Mouse (Mus musculus): Measurements from ENCODE around the gene Pla1a. TPM values are rescaled to one million over a fixed set of nuclear protein-coding genes. Genes with fewer than 3 reads are reported as not detected.
"Not testable (repeated sequence)": the region's sequence is repeated elsewhere in the genome, so short reads cannot be mapped to it uniquely, and the experiment has no call there.

Pla1a gene
- polyA plus RNA-seq, 1 experiment from 2014 or later, result 0.27 TPM

DNA sequence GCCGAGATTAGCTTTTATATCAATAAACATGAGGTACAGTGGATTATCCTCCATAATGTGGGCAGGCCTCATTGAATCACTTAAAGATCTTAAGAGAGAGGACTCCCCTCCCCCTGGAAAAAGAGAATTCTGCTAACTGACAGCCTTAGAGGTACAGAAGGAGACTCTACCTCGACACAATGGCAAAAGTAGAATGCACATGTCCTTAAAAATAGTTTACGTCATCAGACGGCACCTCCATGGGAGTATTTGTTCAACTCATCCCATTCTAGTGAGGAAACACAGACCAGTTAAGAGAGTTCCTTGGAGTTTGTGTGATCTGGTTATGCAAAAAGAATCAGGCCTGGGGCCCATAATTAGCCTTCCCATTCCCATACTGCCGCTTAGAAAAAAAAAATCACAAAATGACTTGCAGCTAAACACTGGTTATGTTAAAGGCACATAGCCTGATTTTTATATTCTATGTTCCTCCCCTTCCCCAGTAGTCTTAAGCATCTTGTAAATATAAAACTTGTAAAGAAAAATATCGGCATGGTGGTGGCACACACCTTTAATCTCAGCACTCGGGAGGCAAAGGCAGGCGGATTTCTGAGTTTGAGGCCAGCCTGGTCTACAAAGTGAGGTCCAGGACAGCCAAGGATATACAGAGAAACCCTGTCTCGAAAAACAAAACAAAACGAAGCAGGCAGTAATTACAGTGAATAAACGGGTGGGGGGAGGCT, 21.7 kb upstream of the Pla1a start:
- no peak overlapping the region for H3K27ac ChIP-seq
- no peak for DNase-seq (ENCODE audit: low spot score)
- peaks cover 32% of the 10 kb centered on the region for H3K4me1 ChIP-seq (replicated peaks)
- H3K9me3 ChIP-seq, result no peaks in the 10 kb centered on the region
- H3K27me3 ChIP-seq (ENCODE audit: insufficient read depth, poor library complexity, severe bottlenecking), result no peaks in the 10 kb centered on the region
- H3K4me3 ChIP-seq, result no peak overlapping the region
- 85% methylated on average over 11 of the region's 11 CpGs for WGBS
- peaks cover 10% of the 10 kb centered on the region for H3K36me3 ChIP-seq

GRCm38 (mm10) chr16:38453952-38454351, 21.0 kb upstream of the Pla1a start:
- DNase-seq (ENCODE audit: low spot score), result no peak
- WGBS, result 91% methylated on average over 4 of the region's 4 CpGs

GRCm38 (mm10) chr16:38453203-38453553, 20.2 kb upstream of the Pla1a start:
- Histone ChIP-seq H3K27me3 (ENCODE audit: insufficient read depth, poor library complexity, severe bottlenecking) (no peaks in the 10 kb centered on the region), H3K4me3 (peak overlapping the region; percentile 79), H3K36me3 (peaks cover 25% of the 10 kb centered on the region), H3K4me1 (replicated peaks) (peaks cover 32% of the 10 kb centered on the region), H3K27ac (peak overlapping the region; percentile 98), H3K9me3 (no peaks in the 10 kb centered on the region)
- DNase-seq (ENCODE audit: low spot score), result no peak
- WGBS, result 39% methylated on average over 3 of the region's 3 CpGs

More at GRCm38 (mm10) chr16:38453952-38454351, 21.0 kb upstream of the Pla1a start:
- no peaks in the 10 kb centered on the region for H3K27me3 ChIP-seq (ENCODE audit: insufficient read depth, poor library complexity, severe bottlenecking)
- H3K9me3 ChIP-seq, result no peaks in the 10 kb centered on the region
- no peak overlapping the region for H3K4me3 ChIP-seq
- peaks cover 32% of the 10 kb centered on the region for H3K4me1 ChIP-seq (replicated peaks)
- no peak overlapping the region for H3K27ac ChIP-seq
- H3K36me3 ChIP-seq, result peaks cover 17% of the 10 kb centered on the region

GRCm38 (mm10) chr16:38452442-38453202, 19.7 kb upstream of the Pla1a start, which contains the start of gene Adprh:
Gene Adprh, minus strand, starts transcription at chr16:38452703.
- 1% methylated on average over 61 of the region's 61 CpGs for WGBS
- H3K27me3 ChIP-seq (ENCODE audit: insufficient read depth, poor library complexity, severe bottlenecking), result no peaks in the 10 kb centered on the region
- peak within 1 kb of the TSS; percentile 98 for H3K27ac ChIP-seq
- peaks cover 32% of the 10 kb centered on the region for H3K4me1 ChIP-seq (replicated peaks)
- H3K4me3 ChIP-seq, result peak within 1 kb of the TSS; percentile 79
- peak; percentile 90 for DNase-seq (ENCODE audit: low spot score)
- peaks cover 30% of the 10 kb centered on the region for H3K36me3 ChIP-seq
- H3K9me3 ChIP-seq, result no peaks in the 10 kb centered on the region

DNA sequence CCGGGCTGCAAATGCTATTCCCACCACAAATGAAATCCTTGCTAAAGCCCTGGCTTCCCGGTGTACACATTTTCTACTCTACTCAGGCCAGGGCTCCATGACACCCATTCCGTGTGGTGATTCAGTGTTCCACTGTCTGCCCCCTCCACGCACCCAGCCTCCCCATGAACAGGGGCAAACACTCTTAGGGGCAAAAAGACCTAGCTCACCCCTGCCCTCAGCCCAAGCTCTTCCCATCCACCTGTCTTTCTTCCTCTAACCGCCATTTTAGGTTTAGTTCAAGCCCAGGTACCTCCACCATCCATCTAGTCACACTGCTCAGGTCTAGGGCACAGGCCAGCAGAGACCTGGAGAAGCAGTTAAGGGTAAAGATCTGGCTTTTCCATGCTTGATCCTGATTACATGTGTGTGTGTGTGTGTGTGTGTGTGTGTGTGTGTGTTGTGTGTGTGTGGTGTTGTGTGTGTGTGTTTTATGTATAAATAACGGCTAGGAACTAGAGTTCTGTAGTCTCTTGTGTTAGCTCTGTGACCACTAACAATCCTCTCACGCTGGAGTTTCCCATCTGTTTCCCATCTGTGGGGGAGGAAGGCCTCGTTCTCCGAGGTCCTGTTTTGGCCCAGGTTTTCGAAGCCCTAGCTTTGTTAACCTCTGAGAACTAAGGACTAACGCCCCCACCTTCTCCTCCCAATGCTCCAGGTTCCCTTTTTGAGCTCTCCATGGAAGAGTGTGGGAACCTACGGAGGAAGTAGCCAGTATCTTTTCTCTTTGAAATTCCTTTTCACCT, 18.7 kb upstream of the Pla1a start:
- DNase-seq (ENCODE audit: low spot score), result peak; percentile 29
- H3K9me3 ChIP-seq, result no peaks in the 10 kb centered on the region
- peaks cover 41% of the 10 kb centered on the region for H3K36me3 ChIP-seq
- WGBS, result 48% methylated on average over 12 of the region's 12 CpGs
- no peaks in the 10 kb centered on the region for H3K27me3 ChIP-seq (ENCODE audit: insufficient read depth, poor library complexity, severe bottlenecking)
- peak overlapping the region; percentile 98 for H3K27ac ChIP-seq
- peaks cover 26% of the 10 kb centered on the region for H3K4me1 ChIP-seq (replicated peaks)
- H3K4me3 ChIP-seq, result peak overlapping the region; percentile 79

DNA sequence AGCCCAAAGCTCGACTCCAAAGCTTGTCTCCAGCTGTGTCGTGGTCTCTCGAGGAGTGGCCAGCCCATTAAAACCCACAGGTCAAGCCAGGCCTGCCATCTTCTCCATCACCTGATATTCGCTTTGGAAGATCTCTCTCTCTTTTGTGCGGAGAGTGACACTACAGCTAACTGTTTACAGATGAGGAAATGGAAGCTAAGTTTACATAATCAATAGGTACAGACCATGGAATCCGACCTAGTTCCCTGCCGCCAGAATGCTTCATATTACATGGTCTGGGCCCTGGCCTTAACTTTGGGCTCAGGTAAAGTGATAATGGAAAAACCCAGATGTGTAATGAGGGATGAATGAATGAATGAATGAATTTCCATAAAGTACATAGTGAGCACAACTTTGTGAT, 17.8 kb upstream of the Pla1a start:
- 0 out of 2 replicates have a peak, but pooled peaks cover 1% of the 10 kb centered on the region for H3K9me3 ChIP-seq
- H3K4me3 ChIP-seq, result no peak overlapping the region
- peaks cover 26% of the 10 kb centered on the region for H3K4me1 ChIP-seq (replicated peaks)
- no peaks in the 10 kb centered on the region for H3K27me3 ChIP-seq (ENCODE audit: insufficient read depth, poor library complexity, severe bottlenecking)
- peaks cover 50% of the 10 kb centered on the region for H3K36me3 ChIP-seq
- no peak for DNase-seq (ENCODE audit: low spot score)
- WGBS, result 93% methylated on average over 7 of the region's 7 CpGs
- H3K27ac ChIP-seq, result no peak overlapping the region

GRCm38 (mm10) chr16:38448458-38448857, 15.5 kb upstream of the Pla1a start:
- Histone ChIP-seq H3K9me3 (0 out of 2 replicates have a peak, but pooled peaks cover 3% of the 10 kb centered on the region), H3K36me3 (peaks cover 72% of the 10 kb centered on the region), H3K27me3 (ENCODE audit: insufficient read depth, poor library complexity, severe bottlenecking) (no peaks in the 10 kb centered on the region), H3K4me3 (no peak overlapping the region), H3K4me1 (replicated peaks) (peaks cover 26% of the 10 kb centered on the region), H3K27ac (no peak overlapping the region)
- DNase-seq (ENCODE audit: low spot score), result no peak
- WGBS, result 91% methylated on average over 12 of the region's 12 CpGs

- Histone ChIP-seq H3K4me1 (replicated peaks) (peaks cover 21% of the 10 kb centered on the region), H3K36me3 (peaks cover 80% of the 10 kb centered on the region), H3K27me3 (ENCODE audit: insufficient read depth, poor library complexity, severe bottlenecking) (no peaks in the 10 kb centered on the region), H3K9me3 (0 out of 2 replicates have a peak, but pooled peaks cover 3% of the 10 kb centered on the region), H3K27ac (no peak overlapping the region), H3K4me3 (no peak overlapping the region)
- DNase-seq (ENCODE audit: low spot score), result no peak
- WGBS, result 91% methylated on average over 21 of the region's 21 CpGs
These were observed 14.4 kb upstream of the Pla1a start for GRCm38 (mm10) chr16:38447366-38447765.

DNA sequence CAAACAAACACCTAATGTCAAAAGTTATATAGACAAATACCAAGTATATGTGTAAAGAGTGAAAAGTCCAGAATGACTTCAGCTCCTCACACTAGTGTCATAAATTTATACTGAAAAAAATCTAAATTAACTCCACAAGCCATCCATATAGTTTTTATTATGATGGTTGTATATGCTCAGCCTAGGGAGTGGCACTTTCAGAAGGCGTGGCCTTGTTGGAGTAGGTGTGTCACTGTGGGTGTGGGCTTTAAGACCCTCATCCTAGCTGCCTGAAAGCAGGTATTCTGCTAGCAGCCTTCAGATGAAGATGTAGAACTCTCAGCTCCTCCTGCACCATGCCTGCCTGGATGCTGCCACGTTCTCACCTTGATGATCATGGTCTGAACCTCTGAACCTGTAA, 13.2 kb upstream of the Pla1a start:
- peaks cover 10% of the 10 kb centered on the region for H3K4me1 ChIP-seq (replicated peaks)
- WGBS, result 92% methylated on average over 2 of the region's 2 CpGs
- peaks cover 80% of the 10 kb centered on the region for H3K36me3 ChIP-seq
- not testable (repeated sequence) for H3K27ac ChIP-seq; H3K9me3 ChIP-seq; DNase-seq (ENCODE audit: low spot score); H3K4me3 ChIP-seq; H3K27me3 ChIP-seq (ENCODE audit: insufficient read depth, poor library complexity, severe bottlenecking)

DNA sequence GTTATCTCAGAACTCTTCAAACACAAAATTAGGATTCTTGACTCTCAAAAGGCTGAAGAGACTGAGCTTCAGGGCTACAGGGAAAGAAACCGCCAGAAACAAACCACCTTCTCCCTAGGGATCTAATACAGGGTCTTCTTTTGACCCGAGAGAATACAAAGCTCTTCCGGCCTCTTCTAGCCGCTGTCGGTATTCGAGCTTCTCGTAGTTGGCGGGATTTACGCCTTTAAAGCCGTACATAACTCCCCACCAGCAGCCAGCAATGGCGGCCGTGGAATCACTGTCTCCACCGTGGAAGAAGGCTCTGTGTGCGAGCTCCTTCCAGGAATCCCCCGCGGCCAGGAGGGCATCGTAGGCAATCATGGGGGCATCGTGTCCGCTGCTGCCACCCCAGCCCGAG, 12.6 kb upstream of the Pla1a start:
- H3K4me3 ChIP-seq, result no peak overlapping the region
- no peak overlapping the region for H3K27ac ChIP-seq
- no peak for DNase-seq (ENCODE audit: low spot score)
- 0 out of 2 replicates have a peak, but pooled peaks cover 3% of the 10 kb centered on the region for H3K9me3 ChIP-seq
- H3K27me3 ChIP-seq (ENCODE audit: insufficient read depth, poor library complexity, severe bottlenecking), result no peaks in the 10 kb centered on the region
- peaks cover 7% of the 10 kb centered on the region; the same call in 1 of the 2 replicates for H3K4me1 ChIP-seq (replicated peaks)
- peaks cover 79% of the 10 kb centered on the region for H3K36me3 ChIP-seq
- WGBS, result 96% methylated on average over 20 of the region's 20 CpGs

DNA sequence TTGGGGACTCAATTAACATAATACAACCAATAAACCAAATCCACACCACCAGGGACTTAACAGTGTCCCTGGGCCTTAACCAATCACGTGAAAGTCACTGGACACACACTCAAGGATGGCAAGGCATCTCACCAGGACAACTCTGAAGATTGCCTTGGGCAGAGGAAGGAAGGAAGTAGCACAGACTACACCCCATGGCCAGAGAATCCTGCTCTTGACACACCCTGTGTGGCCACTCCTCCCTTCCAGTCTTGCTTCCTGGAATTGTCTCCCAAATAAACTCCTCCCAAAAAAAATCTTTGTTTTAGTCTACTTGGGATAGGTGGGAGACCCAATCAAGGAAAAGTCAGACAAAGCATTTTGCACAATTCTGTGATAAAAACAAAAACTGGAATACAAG, 12.1 kb upstream of the Pla1a start:
- Histone ChIP-seq H3K4me1 (replicated peaks) (peaks cover 2% of the 10 kb centered on the region; the same call in 1 of the 2 replicates), H3K36me3 (peaks cover 74% of the 10 kb centered on the region), H3K4me3 (no peak overlapping the region), H3K27me3 (ENCODE audit: insufficient read depth, poor library complexity, severe bottlenecking) (no peaks in the 10 kb centered on the region), H3K27ac (no peak overlapping the region), H3K9me3 (0 out of 2 replicates have a peak, but pooled peaks cover 3% of the 10 kb centered on the region)
- 90% methylated on average over 1 of the region's 1 CpGs for WGBS
- DNase-seq (ENCODE audit: low spot score), result no peak

- DNase-seq (ENCODE audit: low spot score), result no peak
- 93% methylated on average over 7 of the region's 7 CpGs for WGBS
- no peaks in the 10 kb centered on the region for H3K27me3 ChIP-seq (ENCODE audit: insufficient read depth, poor library complexity, severe bottlenecking)
- 0 out of 2 replicates have a peak, but pooled peaks cover 3% of the 10 kb centered on the region for H3K9me3 ChIP-seq
- peaks cover 63% of the 10 kb centered on the region for H3K36me3 ChIP-seq
- H3K4me3 ChIP-seq, result no peak overlapping the region
- H3K27ac ChIP-seq, result no peak overlapping the region
- no peaks in the 10 kb centered on the region for H3K4me1 ChIP-seq (replicated peaks)
These were observed 10.9 kb upstream of the Pla1a start for GRCm38 (mm10) chr16:38443721-38444464.
